Mouse (Mus musculus) kidney, adult 9 months (tissue): ENCODE measurements around the gene Kdm5d.

ENCODE experiments used
- DNase-seq: peaks from one replicate; pipeline ENCODE4 v3.0.0; 2022

Kdm5d gene

GRCm38 (mm10) chrY:897393-898227 is at the start of gene Kdm5d:
Kdm5d (plus strand) TSS chrY:897788.
- peak; percentile 67 for DNase-seq

GRCm38 (mm10) chrY:872404-872803 is 25.2 kb upstream of the Kdm5d start:
- DNase-seq: no peak

- peak; percentile 12 for DNase-seq
These were observed 24.6 kb upstream of the Kdm5d start for GRCm38 (mm10) chrY:872855-873549.
